Mouse (Mus musculus) liver, embryonic 16.5 days (tissue): ENCODE measurements at regions not wholly inside any gene's neighbourhood (a gene's known extent, or its start where the extent isn't known, plus 50 kb on each side); places are given as distances from the start of the nearest gene placed in this dataset.

ENCODE experiments used
- ATAC-seq: fragments of 200-750 bp; cut with Nextera tagmentation; 2 replicates; pipeline ENCODE4 v1.8.0; 2017; ENCODE audit warnings: low read depth, mild to moderate bottlenecking, moderate number of reproducible peaks, moderate library complexity
- H3K27ac ChIP-seq: fragments of 300-500 bp; sonication (generic); 2 replicates; pipeline ENCODE4 v1.5.1; 2014; ENCODE audit warnings: mild to moderate bottlenecking, low read length
- H3K27me3 ChIP-seq: fragments of 300-500 bp; sonication (generic); 2 replicates; pipeline ENCODE4 v1.6.1; 2014; ENCODE audit warnings: low read depth, low read length, mixed read lengths; ENCODE audit not compliant: control insufficient read depth, insufficient read depth
- H3K36me3 ChIP-seq: fragments of 300-500 bp; sonication (generic); 2 replicates; pipeline ENCODE4 v1.6.1; 2014; ENCODE audit warnings: mild to moderate bottlenecking; ENCODE audit not compliant: control insufficient read depth, insufficient read depth
- H3K4me1 ChIP-seq: fragments of 300-500 bp; sonication (generic); 2 replicates; pipeline ENCODE4 v1.6.1; 2014; ENCODE audit warnings: low read depth, low read length, mixed read lengths; ENCODE audit not compliant: control insufficient read depth
- H3K4me2 ChIP-seq: fragments of 300-500 bp; sonication (generic); 2 replicates; pipeline ENCODE4 v1.6.1; 2014; ENCODE audit warnings: low read depth, low read length, mixed read lengths
- H3K4me3 ChIP-seq: fragments of 300-500 bp; sonication (generic); 2 replicates; pipeline ENCODE4 v1.5.1; 2014; ENCODE audit warnings: low read depth, mild to moderate bottlenecking, low read length
- H3K9ac ChIP-seq: fragments of 300-500 bp; sonication (generic); 2 replicates; pipeline ENCODE4 v1.6.1; 2014; ENCODE audit warnings: low read depth, low read length
- H3K9me3 ChIP-seq: fragments of 300-500 bp; sonication (generic); replicated peaks from 2 replicates; pipeline ENCODE4 v1.6.1; 2016; ENCODE audit warnings: low read length; ENCODE audit not compliant: control insufficient read depth
- WGBS: fragments of 180-500 bp; shearing (Covaris S2); extraction: QIAGEN DNeasy Blood & Tissue Kit; methylation state at CpG from one replicate; pipeline ENCODE4 v1.1.7; 2014; ENCODE audit not compliant: insufficient replicate concordance; 5-methylcytosine and 5-hydroxymethylcytosine counted together

DNA sequence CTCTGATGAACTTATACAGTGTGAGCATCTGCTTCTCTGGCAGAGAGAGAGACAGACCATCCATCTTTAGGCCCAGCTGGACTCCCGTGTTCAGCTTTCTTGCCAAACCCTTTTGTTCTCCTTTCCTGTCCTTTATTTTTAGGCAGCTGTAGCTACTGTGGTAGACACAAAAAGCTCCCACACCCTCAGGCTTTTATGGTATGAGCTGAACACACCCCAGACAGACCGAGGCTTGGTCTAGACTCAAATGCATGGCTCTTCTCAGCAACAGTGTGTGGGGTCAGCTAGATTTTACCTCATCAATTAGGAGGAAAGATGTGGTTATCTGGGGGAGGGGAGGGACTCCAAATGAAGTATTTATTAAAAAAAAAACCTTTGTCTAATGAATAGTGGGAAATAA is 158.6 kb upstream of the Lnx1 start:
- ATAC-seq: no peak
- Histone ChIP-seq H3K4me3 (no peak overlapping the region), H3K4me2 (no peak overlapping the region), H3K4me1 (no peaks in the 10 kb centered on the region), H3K9me3 (no peaks in the 10 kb centered on the region), H3K27me3 (no peaks in the 10 kb centered on the region), H3K27ac (no peak overlapping the region), H3K36me3 (no peaks in the 10 kb centered on the region), H3K9ac (no peak overlapping the region)
- 44% methylated on average over 2 of the region's 2 CpGs for WGBS

GRCm38 (mm10) chr5:74857861-74858260 is 155.1 kb upstream of the Lnx1 start:
- Histone ChIP-seq H3K9ac (no peak overlapping the region), H3K4me1 (no peaks in the 10 kb centered on the region), H3K27me3 (no peaks in the 10 kb centered on the region), H3K27ac (no peak overlapping the region), H3K4me3 (no peak overlapping the region), H3K9me3 (no peaks in the 10 kb centered on the region), H3K4me2 (no peak overlapping the region), H3K36me3 (no peaks in the 10 kb centered on the region)
- ATAC-seq: no peak
- 46% methylated on average over 5 of the region's 5 CpGs for WGBS

GRCm38 (mm10) chr5:74857161-74857560 is 154.4 kb upstream of the Lnx1 start:
- Histone ChIP-seq H3K9ac (no peak overlapping the region), H3K27me3 (no peaks in the 10 kb centered on the region), H3K9me3 (no peaks in the 10 kb centered on the region), H3K36me3 (no peaks in the 10 kb centered on the region), H3K4me3 (no peak overlapping the region), H3K27ac (no peak overlapping the region), H3K4me2 (no peak overlapping the region), H3K4me1 (no peaks in the 10 kb centered on the region)
- no peak for ATAC-seq
- 78% methylated on average over 11 of the region's 11 CpGs for WGBS

GRCm38 (mm10) chr5:74847824-74848223 is 145.1 kb upstream of the Lnx1 start:
- Histone ChIP-seq H3K27me3 (no peaks in the 10 kb centered on the region), H3K4me3 (no peak overlapping the region), H3K27ac (no peak overlapping the region), H3K4me1 (no peaks in the 10 kb centered on the region), H3K4me2 (no peak overlapping the region), H3K36me3 (no peaks in the 10 kb centered on the region), H3K9me3 (no peaks in the 10 kb centered on the region), H3K9ac (no peak overlapping the region)
- peak; percentile 59; the same call in 1 of the 2 replicates for ATAC-seq
- 35% methylated on average over 6 of the region's 6 CpGs for WGBS

DNA sequence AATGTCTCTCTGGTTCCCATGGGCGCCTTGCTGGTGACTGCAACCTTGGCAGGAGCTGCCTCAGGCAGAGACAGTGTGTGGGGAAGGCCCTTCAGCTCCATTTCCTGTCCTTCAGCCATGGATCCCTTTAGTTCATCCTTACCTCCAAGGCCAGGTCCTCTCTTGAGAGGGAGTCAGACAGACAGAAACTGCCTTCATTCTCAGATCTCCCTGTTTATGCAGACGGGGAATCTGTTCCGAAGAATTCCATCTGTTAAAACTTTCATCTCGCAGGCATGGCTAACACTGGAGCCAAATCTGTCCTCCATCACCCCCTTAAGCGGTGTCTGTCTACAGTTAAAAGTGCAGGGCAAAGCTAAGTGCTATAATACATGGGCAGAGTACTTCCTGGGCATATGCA is 144.0 kb upstream of the Lnx1 start:
- Histone ChIP-seq H3K27ac (no peak overlapping the region), H3K9me3 (no peaks in the 10 kb centered on the region), H3K4me1 (no peaks in the 10 kb centered on the region), H3K27me3 (no peaks in the 10 kb centered on the region), H3K36me3 (no peaks in the 10 kb centered on the region), H3K4me3 (no peak overlapping the region), H3K4me2 (no peak overlapping the region), H3K9ac (no peak overlapping the region)
- no peak for ATAC-seq
- 63% methylated on average over 5 of the region's 5 CpGs for WGBS

DNA sequence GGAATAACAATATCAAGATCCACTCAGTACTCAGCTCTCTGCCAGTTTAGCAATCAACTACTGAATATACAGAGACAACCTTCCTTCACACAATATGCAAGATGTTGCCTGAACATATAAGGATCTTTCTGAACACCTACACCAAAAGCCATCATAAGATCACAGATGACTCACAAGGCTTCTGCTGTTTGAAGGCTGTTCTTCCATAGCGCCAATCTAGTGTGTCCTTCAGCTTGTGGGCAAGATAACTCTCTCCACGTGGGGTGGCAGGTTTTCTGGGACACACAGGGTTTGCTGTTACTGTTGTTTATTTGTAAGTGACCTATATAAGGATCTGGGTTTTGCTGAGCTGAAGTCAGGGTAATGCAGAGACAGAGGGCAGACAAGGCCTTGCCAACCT is 131.7 kb upstream of the Lnx1 start:
- no peaks in the 10 kb centered on the region for H3K4me1 ChIP-seq
- H3K9ac ChIP-seq: no peak overlapping the region
- no peaks in the 10 kb centered on the region for H3K9me3 ChIP-seq
- WGBS: 68% methylated on average over 2 of the region's 2 CpGs
- no peak for ATAC-seq
- H3K36me3 ChIP-seq: no peaks in the 10 kb centered on the region
- no peak overlapping the region for H3K27ac ChIP-seq
- no peaks in the 10 kb centered on the region for H3K27me3 ChIP-seq
- no peak overlapping the region for H3K4me2 ChIP-seq
- no peak overlapping the region for H3K4me3 ChIP-seq

DNA sequence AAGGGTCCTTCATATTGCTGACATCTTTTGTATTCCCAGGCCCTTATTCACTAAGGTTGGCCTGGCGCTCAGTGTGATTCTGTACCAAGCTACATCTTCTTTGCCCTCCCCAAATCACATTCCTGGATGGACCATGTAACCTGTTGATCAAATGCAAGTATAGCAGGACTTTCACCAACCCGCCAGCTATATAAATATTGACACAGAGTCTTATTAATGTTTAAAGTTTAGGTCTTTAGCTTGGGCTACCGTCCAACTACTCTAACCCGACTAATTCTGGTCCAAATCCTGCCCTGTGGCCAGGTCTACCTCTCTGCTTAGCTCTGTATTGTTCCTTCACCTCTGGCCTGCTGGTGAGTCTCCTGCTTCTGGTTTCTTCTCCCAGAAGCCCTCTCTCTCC is 131.2 kb upstream of the Lnx1 start:
- Histone ChIP-seq H3K4me3 (no peak overlapping the region), H3K4me1 (no peaks in the 10 kb centered on the region), H3K27me3 (no peaks in the 10 kb centered on the region), H3K27ac (no peak overlapping the region), H3K4me2 (no peak overlapping the region), H3K9ac (no peak overlapping the region), H3K36me3 (no peaks in the 10 kb centered on the region), H3K9me3 (no peaks in the 10 kb centered on the region)
- 47% methylated on average over 4 of the region's 4 CpGs for WGBS
- peak; percentile 41; the same call in 1 of the 2 replicates for ATAC-seq

- no peaks in the 10 kb centered on the region for H3K27me3 ChIP-seq
- H3K9me3 ChIP-seq: no peaks in the 10 kb centered on the region
- no peak overlapping the region for H3K4me3 ChIP-seq
- 79% methylated on average over 7 of the region's 7 CpGs for WGBS
- no peak overlapping the region for H3K27ac ChIP-seq
- no peaks in the 10 kb centered on the region for H3K4me1 ChIP-seq
- no peak overlapping the region for H3K9ac ChIP-seq
- H3K36me3 ChIP-seq: no peaks in the 10 kb centered on the region
- no peak overlapping the region for H3K4me2 ChIP-seq
- no peak for ATAC-seq
These were observed 129.3 kb upstream of the Lnx1 start for GRCm38 (mm10) chr5:74832011-74832410.

- WGBS: 52% methylated on average over 5 of the region's 5 CpGs
- H3K4me1 ChIP-seq: no peaks in the 10 kb centered on the region
- H3K4me3 ChIP-seq: no peak overlapping the region
- no peak overlapping the region for H3K9ac ChIP-seq
- H3K4me2 ChIP-seq: no peak overlapping the region
- H3K36me3 ChIP-seq: no peaks in the 10 kb centered on the region
- ATAC-seq: no peak
- H3K27me3 ChIP-seq: no peaks in the 10 kb centered on the region
- H3K9me3 ChIP-seq: no peaks in the 10 kb centered on the region
- H3K27ac ChIP-seq: no peak overlapping the region
These were observed 127.9 kb upstream of the Lnx1 start for GRCm38 (mm10) chr5:74830646-74831045.

GRCm38 (mm10) chr5:74829003-74829402 is 126.3 kb upstream of the Lnx1 start:
- Histone ChIP-seq H3K4me2 (no peak overlapping the region), H3K9me3 (no peaks in the 10 kb centered on the region), H3K4me3 (no peak overlapping the region), H3K9ac (no peak overlapping the region), H3K4me1 (no peaks in the 10 kb centered on the region), H3K27me3 (no peaks in the 10 kb centered on the region), H3K27ac (no peak overlapping the region), H3K36me3 (no peaks in the 10 kb centered on the region)
- whole genome bisulfite sequencing: 72% methylated on average over 9 of the region's 9 CpGs
- ATAC-seq: no peak
